Mouse (Mus musculus): ENCODE results near the gene Edem3.
"Not testable (repeated sequence)": the region's sequence is repeated elsewhere in the genome, so short reads cannot be mapped to it uniquely, and the experiment has no call there.

Gene Edem3

GRCm38 (mm10) chr1:151810628-151811421, 55.7 kb downstream of the Edem3 start:
- no peak for DNase-seq (ENCODE audit: low read depth, low spot score)

GRCm38 (mm10) chr1:151811456-151811855, 56.3 kb downstream of the Edem3 start:
- no peak for DNase-seq (ENCODE audit: low read depth, low spot score)

- DNase-seq (ENCODE audit: low read depth, low spot score), result no peak
Measured at GRCm38 (mm10) chr1:151812004-151812712, 57.0 kb downstream of the Edem3 start.

GRCm38 (mm10) chr1:151816051-151816450, 60.9 kb downstream of the Edem3 start:
- no peak for DNase-seq (ENCODE audit: low read depth, low spot score)

- no peak for DNase-seq (ENCODE audit: low read depth, low spot score)
Measured at GRCm38 (mm10) chr1:151819190-151819589, 64.0 kb downstream of the Edem3 start.

GRCm38 (mm10) chr1:151820457-151820856, 65.3 kb downstream of the Edem3 start:
- peak; percentile 76 for DNase-seq (ENCODE audit: low read depth, low spot score)

- DNase-seq (ENCODE audit: low read depth, low spot score), result no peak
Measured at GRCm38 (mm10) chr1:151825065-151825464, 69.9 kb downstream of the Edem3 start.

- no peak for DNase-seq (ENCODE audit: low read depth, low spot score)
Measured at GRCm38 (mm10) chr1:151831791-151832190, 76.6 kb downstream of the Edem3 start.

GRCm38 (mm10) chr1:151835261-151835660, 80.1 kb downstream of the Edem3 start:
- no peak for DNase-seq (ENCODE audit: low read depth, low spot score)

- not testable (repeated sequence) for DNase-seq (ENCODE audit: low read depth, low spot score)
Measured at GRCm38 (mm10) chr1:151840345-151840744, 85.2 kb downstream of the Edem3 start.

GRCm38 (mm10) chr1:151845252-151845832, 90.2 kb downstream of the Edem3 start:
- no peak for DNase-seq (ENCODE audit: low read depth, low spot score)

- DNase-seq (ENCODE audit: low read depth, low spot score), result no peak
Measured at GRCm38 (mm10) chr1:151845926-151846782, 91.0 kb downstream of the Edem3 start.

GRCm38 (mm10) chr1:151848286-151848685, 93.1 kb downstream of the Edem3 start:
- no peak for DNase-seq (ENCODE audit: low read depth, low spot score)

GRCm38 (mm10) chr1:151849993-151850608, 94.9 kb downstream of the Edem3 start:
- DNase-seq (ENCODE audit: low read depth, low spot score), result no peak

GRCm38 (mm10) chr1:151851051-151851848, 96.1 kb downstream of the Edem3 start:
- no peak for DNase-seq (ENCODE audit: low read depth, low spot score)

- no peak for DNase-seq (ENCODE audit: low read depth, low spot score)
Measured at GRCm38 (mm10) chr1:151851976-151852375, 96.8 kb downstream of the Edem3 start.

GRCm38 (mm10) chr1:151855561-151855960, 100.4 kb downstream of the Edem3 start:
- no peak for DNase-seq (ENCODE audit: low read depth, low spot score)

- DNase-seq (ENCODE audit: low read depth, low spot score), result no peak
Measured at GRCm38 (mm10) chr1:151858474-151858873, 103.3 kb downstream of the Edem3 start.

- no peak for DNase-seq (ENCODE audit: low read depth, low spot score)
Measured at GRCm38 (mm10) chr1:151861334-151861995, 106.3 kb downstream of the Edem3 start.

GRCm38 (mm10) chr1:151862109-151862508, 106.9 kb downstream of the Edem3 start:
- no peak for DNase-seq (ENCODE audit: low read depth, low spot score)
